Mouse (Mus musculus) lung, embryonic 16.5 days (tissue): Measurements from ENCODE around the gene Chd9. TPM values are rescaled to one million over a fixed set of nuclear protein-coding genes. Genes with fewer than 3 reads are reported as not detected.

ENCODE experiments used
- ATAC-seq: fragments of 200-750 bp; cut with Nextera tagmentation; 2 replicates; pipeline ENCODE4 v1.8.0; 2017; ENCODE audit warnings: low read depth, mild to moderate bottlenecking, moderate library complexity
- H3K27ac ChIP-seq: fragments of 300-500 bp; sonication (generic); 2 replicates; pipeline ENCODE4 v1.5.1; 2014; ENCODE audit warnings: mild to moderate bottlenecking, control low read depth, low read length
- H3K27me3 ChIP-seq: fragments of 300-500 bp; sonication (generic); 2 replicates; pipeline ENCODE4 v1.6.1; 2014; ENCODE audit warnings: low read depth, low read length, mixed read lengths; ENCODE audit not compliant: control insufficient read depth, insufficient read depth
- H3K36me3 ChIP-seq: fragments of 300-500 bp; sonication (generic); 2 replicates; pipeline ENCODE4 v1.6.1; 2014; ENCODE audit warnings: low read length; ENCODE audit not compliant: control insufficient read depth, insufficient read depth
- H3K4me1 ChIP-seq: fragments of 300-500 bp; sonication (generic); replicated peaks from 2 replicates; pipeline ENCODE4 v1.6.1; 2014; ENCODE audit warnings: low read length, mixed read lengths; ENCODE audit not compliant: control insufficient read depth, insufficient read depth
- H3K4me2 ChIP-seq: fragments of 300-500 bp; sonication (generic); 2 replicates; pipeline ENCODE4 v1.6.1; 2014; ENCODE audit warnings: low read depth, low read length, control low read depth
- H3K4me3 ChIP-seq: fragments of 300-500 bp; sonication (generic); 2 replicates; pipeline ENCODE4 v1.5.1; 2014; ENCODE audit warnings: mild to moderate bottlenecking, low read length, control low read depth
- H3K9ac ChIP-seq: fragments of 300-500 bp; sonication (generic); 2 replicates; pipeline ENCODE4 v1.6.1; 2014; ENCODE audit warnings: low read length, control low read depth
- H3K9me3 ChIP-seq: fragments of 300-500 bp; sonication (generic); 2 replicates; pipeline ENCODE4 v1.6.1; 2016; ENCODE audit warnings: low read length; ENCODE audit not compliant: control insufficient read depth
- WGBS: fragments of 180-500 bp; shearing (Covaris S2); extraction: QIAGEN DNeasy Blood & Tissue Kit; methylation state at CpG from one replicate; pipeline ENCODE4 v1.1.7; 2014; 5-methylcytosine and 5-hydroxymethylcytosine counted together
- polyA plus RNA-seq: library from polyadenylated mRNA; unstranded; fragments of >200 nt; fragmentation: Nextera tagmentation; extraction: Ambion mirVana; gene quantifications from 2 replicates; pipeline ENCODE4 v1.2.1, GENCODE M21; 2015

Gene Chd9
- polyA plus RNA-seq, 1 experiment from 2014 or later = 95.9 TPM

DNA sequence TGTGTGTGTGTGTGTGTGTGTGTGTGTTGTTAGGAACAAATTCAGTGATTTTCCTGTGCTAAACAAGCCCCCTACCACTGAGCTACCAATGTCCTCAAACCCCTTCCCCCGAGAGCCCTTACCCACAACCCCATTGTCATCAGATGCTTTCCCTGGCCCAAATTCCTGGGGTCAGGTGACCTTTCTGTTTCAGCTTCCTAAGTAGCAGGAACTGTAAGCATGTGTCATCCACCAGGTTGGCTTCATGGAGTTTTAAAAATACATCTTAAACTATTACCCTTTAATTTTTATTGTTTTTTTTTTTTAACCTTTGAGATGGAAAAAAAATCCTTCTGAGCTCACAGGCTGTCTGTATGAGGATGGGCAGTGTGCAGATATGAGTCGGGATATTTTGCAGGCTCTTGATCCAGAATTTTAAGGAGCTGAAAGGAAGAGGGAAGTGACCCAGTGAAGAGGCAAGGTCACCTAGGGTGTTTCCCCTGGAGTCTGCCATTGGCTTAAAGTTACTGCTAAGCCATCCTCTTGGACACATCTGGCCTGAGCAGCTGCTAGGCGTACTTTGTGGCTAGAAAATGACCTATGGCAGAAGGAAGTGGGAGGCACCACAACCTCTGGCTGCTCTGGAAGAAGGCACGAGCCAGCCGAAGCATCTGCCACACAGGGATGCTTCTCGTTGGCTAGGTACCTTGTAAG lies 5.6 kb downstream of the Chd9 start:
- no peak for ATAC-seq
- Histone ChIP-seq H3K4me3 (no peak overlapping the region), H3K27ac (no peak overlapping the region), H3K9ac (no peak overlapping the region), H3K4me2 (no peak overlapping the region), H3K4me1 (peaks cover 2% of the 10 kb centered on the region; the same call in 1 of the 2 replicates), H3K9me3 (no peaks in the 10 kb centered on the region), H3K36me3 (no peaks in the 10 kb centered on the region), H3K27me3 (no peaks in the 10 kb centered on the region)
- 59% methylated on average over 6 of the region's 6 CpGs for WGBS

DNA sequence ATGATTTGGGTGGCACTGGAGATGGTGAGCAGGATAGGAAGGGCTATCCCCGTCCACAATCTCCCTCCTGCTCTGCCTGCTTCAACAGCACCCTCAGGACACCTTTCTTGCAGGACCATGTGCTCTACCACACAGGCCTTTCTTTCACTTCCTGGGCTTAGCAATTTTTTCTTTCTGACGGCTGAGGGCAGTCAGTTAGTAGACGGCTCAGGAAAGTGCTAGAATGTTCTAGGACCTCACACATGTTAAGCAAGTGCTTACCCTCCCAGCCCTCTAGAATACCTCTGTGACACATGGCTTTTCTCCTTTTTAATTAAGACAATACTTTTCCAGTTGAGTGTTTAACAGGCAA lies 6.1 kb downstream of the Chd9 start:
- ATAC-seq = no peak
- 70% methylated on average over 3 of the region's 3 CpGs for WGBS
- no peaks in the 10 kb centered on the region for H3K36me3 ChIP-seq

GRCm38 (mm10) chr8:90837440-90837839 lies 9.3 kb downstream of the Chd9 start:
- 90% methylated on average over 6 of the region's 6 CpGs for WGBS
- H3K36me3 ChIP-seq = no peaks in the 10 kb centered on the region
- peaks cover 2% of the 10 kb centered on the region; the same call in 1 of the 2 replicates for H3K4me1 ChIP-seq
- no peak overlapping the region for H3K27ac ChIP-seq
- H3K4me2 ChIP-seq = no peak overlapping the region
- no peaks in the 10 kb centered on the region for H3K9me3 ChIP-seq
- no peak for ATAC-seq
- no peak overlapping the region for H3K4me3 ChIP-seq
- no peak overlapping the region for H3K9ac ChIP-seq
- no peaks in the 10 kb centered on the region for H3K27me3 ChIP-seq

More for the DNA sequence above, 6.1 kb downstream of the Chd9 start:
- Histone ChIP-seq H3K27ac (no peak overlapping the region), H3K4me2 (no peak overlapping the region), H3K4me1 (peaks cover 2% of the 10 kb centered on the region; the same call in 1 of the 2 replicates), H3K27me3 (no peaks in the 10 kb centered on the region), H3K9me3 (no peaks in the 10 kb centered on the region), H3K4me3 (no peak overlapping the region), H3K9ac (no peak overlapping the region)

DNA sequence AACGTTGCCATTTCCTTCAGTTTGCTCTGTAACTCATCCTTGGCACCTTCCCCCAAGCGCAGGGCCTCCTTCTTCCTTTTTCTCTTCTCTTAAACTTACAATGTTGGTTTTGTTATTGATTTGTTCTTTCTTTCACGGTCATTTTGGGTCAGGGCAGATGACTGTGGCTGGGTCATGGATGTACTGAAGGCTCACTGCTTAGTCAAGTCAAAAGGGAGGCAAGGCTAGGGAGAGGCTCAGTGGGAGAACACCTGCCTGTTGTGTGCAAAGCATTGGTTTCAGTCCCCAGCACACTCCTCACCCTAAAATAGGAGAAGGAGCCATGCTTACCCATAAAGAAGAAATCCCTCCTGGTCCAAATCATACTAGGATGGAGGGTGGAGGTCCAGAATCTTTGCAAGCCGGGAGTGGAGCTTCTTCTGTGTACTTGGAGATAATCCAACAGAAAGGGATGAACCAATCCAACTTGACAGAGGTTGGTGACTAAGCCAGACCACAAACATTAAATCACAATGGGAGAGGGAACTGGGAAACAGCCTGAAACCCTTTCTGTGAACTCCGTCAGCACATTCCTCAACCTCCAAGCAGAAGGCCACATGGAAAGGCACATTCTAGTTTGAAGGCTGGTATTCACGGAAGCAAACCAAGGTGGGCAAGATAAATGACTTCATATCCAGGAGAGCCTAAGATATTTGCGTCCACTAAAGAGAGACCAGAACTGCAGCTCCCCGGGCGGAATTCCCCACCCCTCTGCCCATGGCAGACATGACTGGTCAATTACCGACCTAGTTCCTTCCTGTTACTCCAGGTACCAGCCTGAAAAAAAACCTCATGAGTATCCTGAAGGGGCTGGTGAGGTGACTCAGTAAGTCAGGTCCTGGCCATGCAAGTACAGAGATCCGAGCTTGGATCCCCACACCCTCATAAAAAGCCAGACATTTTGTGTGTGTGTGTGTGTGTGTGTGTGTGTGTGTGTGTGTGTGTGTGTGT lies 11.9 kb downstream of the Chd9 start:
- Histone ChIP-seq H3K4me3 (no peak overlapping the region), H3K9ac (no peak overlapping the region), H3K4me1 (peaks cover 2% of the 10 kb centered on the region; the same call in 1 of the 2 replicates), H3K27ac (no peak overlapping the region), H3K36me3 (no peaks in the 10 kb centered on the region), H3K9me3 (no peaks in the 10 kb centered on the region), H3K27me3 (no peaks in the 10 kb centered on the region), H3K4me2 (no peak overlapping the region)
- peak; percentile 17; the same call in 1 of the 2 replicates for ATAC-seq
- 60% methylated on average over 11 of the region's 11 CpGs for WGBS

DNA sequence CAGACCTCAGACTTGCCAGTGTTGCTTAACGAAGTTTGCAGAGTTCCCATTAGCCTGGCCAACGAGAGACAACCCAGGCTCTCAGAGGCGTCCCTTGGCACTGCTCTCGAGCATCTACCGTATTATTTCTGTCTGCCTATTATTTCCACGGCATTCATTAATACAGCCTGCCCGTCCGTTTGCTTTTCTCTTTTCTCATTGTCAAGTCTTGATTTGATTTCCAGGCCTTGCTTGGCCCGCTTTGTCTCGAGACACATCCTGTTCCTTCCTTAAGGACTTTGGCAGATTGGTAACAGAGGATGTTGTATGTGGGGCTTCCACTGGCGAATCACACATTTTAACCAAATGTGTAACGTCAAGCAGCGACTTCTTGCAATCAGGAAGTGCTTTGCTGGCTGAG lies 13.2 kb downstream of the Chd9 start:
- H3K4me3 ChIP-seq = no peak overlapping the region
- no peaks in the 10 kb centered on the region for H3K9me3 ChIP-seq
- ATAC-seq = no peak
- 62% methylated on average over 13 of the region's 13 CpGs for WGBS
- no peak overlapping the region for H3K27ac ChIP-seq
- no peaks in the 10 kb centered on the region for H3K27me3 ChIP-seq
- H3K9ac ChIP-seq = no peak overlapping the region
- peaks cover 2% of the 10 kb centered on the region; the same call in 1 of the 2 replicates for H3K4me1 ChIP-seq
- H3K4me2 ChIP-seq = no peak overlapping the region
- no peaks in the 10 kb centered on the region for H3K36me3 ChIP-seq

GRCm38 (mm10) chr8:90843127-90843526 lies 15.0 kb downstream of the Chd9 start:
- 80% methylated on average over 6 of the region's 6 CpGs for WGBS

DNA sequence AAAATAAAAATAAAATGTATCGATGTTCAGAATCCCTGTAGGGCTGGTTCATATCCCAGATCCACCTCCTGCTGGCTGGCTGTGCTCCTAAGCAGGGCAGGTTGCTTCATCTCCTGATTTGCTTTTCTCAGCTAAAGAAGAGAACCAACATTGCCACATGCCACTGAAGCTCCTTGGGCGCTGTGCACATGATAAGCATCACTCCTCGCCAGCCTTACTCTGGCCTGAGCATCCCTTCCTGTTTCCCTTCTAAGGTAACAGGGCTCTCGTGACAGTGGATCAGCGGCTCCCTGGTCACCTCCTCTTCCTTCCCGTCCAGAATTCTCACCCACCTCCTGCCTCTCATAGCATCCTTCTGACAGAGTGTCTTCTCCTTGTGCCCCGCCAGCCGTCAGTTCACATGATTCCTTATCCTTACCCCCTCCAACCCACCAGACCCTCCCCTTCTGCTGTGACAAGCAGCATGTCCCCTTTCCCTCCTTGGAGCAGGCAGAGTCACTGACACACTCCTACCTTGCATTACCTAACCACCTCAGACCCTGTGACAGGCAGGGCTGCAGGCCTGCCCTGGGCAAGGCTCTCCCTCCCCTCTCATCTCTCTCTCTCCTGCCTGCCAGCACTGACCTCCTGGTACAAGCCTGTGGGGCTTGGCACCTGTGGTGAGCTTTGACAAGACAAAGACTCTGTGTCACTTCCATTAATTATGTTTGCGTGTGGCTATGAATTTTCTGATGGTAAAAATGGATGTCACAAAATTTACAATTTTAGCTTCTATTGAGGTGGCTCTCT lies 16.2 kb downstream of the Chd9 start:
- H3K4me3 ChIP-seq = no peak overlapping the region
- H3K36me3 ChIP-seq = no peaks in the 10 kb centered on the region
- H3K27ac ChIP-seq = no peak overlapping the region
- no peaks in the 10 kb centered on the region for H3K27me3 ChIP-seq
- WGBS = 74% methylated on average over 9 of the region's 9 CpGs
- no peaks in the 10 kb centered on the region for H3K9me3 ChIP-seq
- ATAC-seq = no peak
- H3K9ac ChIP-seq = no peak overlapping the region
- H3K4me1 ChIP-seq = peaks cover 2% of the 10 kb centered on the region; the same call in 1 of the 2 replicates
- H3K4me2 ChIP-seq = no peak overlapping the region

More at GRCm38 (mm10) chr8:90843127-90843526, 15.0 kb downstream of the Chd9 start:
- Histone ChIP-seq H3K27me3 (no peaks in the 10 kb centered on the region), H3K9ac (no peak overlapping the region), H3K27ac (no peak overlapping the region), H3K36me3 (no peaks in the 10 kb centered on the region), H3K9me3 (no peaks in the 10 kb centered on the region), H3K4me1 (peaks cover 2% of the 10 kb centered on the region; the same call in 1 of the 2 replicates), H3K4me3 (no peak overlapping the region), H3K4me2 (no peak overlapping the region)
- no peak for ATAC-seq

DNA sequence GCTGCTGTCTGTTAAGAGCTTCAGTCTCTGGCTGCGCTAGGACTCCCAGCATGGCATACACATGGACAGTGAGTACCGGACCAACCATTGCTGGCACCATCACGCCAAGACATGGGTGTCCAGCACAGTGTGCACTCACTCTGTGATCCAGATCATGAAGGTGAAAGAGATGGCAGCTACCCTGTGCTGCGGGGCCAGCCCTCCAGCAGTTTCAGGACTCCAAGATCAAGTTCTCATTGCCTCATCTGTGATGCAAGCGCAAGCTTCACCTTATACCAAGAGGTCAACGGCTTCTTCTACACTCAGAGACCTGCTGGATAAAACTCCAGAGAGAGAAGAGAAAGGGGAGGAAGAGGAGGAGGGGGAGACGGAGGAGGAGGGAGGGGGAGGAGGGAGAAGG lies 19.8 kb downstream of the Chd9 start:
- no peaks in the 10 kb centered on the region for H3K27me3 ChIP-seq
- H3K4me2 ChIP-seq = no peak overlapping the region
- no peak overlapping the region for H3K9ac ChIP-seq
- H3K9me3 ChIP-seq = no peaks in the 10 kb centered on the region
- H3K4me3 ChIP-seq = no peak overlapping the region
- no peaks in the 10 kb centered on the region for H3K4me1 ChIP-seq
- H3K27ac ChIP-seq = no peak overlapping the region
- H3K36me3 ChIP-seq = no peaks in the 10 kb centered on the region
- ATAC-seq = no peak
- whole genome bisulfite sequencing = 77% methylated on average over 7 of the region's 7 CpGs
